Mouse (Mus musculus): ENCODE data around the gene Asb6. TPM values are rescaled to one million over a fixed set of nuclear protein-coding genes. Genes with fewer than 3 reads are reported as not detected.

Gene Asb6
- polyA plus RNA-seq (2014; fragmentation: Nextera tagmentation; extraction: Ambion mirVana): 26.6 and 30.4 TPM in 2 replicates

DNA sequence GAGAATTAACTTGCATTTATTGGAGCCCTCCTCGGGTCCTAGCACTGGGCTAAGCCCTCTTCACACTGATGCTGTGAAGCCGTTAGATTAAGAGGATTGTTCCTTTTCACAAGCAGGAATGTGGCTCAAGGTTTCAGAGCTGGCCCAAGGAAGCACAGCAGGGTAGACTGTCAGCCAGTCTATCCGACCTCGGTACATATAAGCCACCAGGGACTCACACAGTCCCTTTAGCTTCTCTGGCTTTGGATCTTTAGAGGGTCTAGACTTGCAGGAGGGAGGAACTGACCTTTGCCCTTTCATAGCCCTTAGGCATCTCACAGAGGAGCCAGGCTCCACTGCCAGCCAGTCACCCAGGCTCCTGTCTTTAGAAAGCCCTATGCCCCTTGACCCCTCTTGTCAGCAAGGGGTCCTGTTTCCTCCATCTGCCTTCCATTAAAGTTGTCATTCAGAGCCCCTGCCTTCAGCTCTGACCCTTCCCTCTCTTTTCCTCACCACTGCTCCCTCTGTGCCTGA lies at the start of gene Asb6:
TSS of gene Asb6 (minus strand) at position 51 of the 513 bp plus-strand sequence.
- Histone ChIP-seq H3K27ac (replicated peaks; ENCODE audit: low read depth, low read length) (no peak within 1 kb of the TSS), H3K36me3 (ENCODE audit: control insufficient read depth, insufficient read depth, low read length) (peaks cover 5% of the 10 kb centered on the region), H3K4me3 (ENCODE audit: low read depth, low read length) (no peak within 1 kb of the TSS), H3K4me2 (ENCODE audit: low read depth, low read length) (no peak within 1 kb of the TSS), H3K9ac (ENCODE audit: low read depth, low read length) (no peak within 1 kb of the TSS), H3K9me3 (ENCODE audit: control insufficient read depth, low read length) (no peaks in the 10 kb centered on the region), H3K4me1 (ENCODE audit: control insufficient read depth, insufficient read depth, low read length) (peaks cover 36% of the 10 kb centered on the region), H3K27me3 (replicated peaks; ENCODE audit: control insufficient read depth, insufficient read depth, low read length) (no peaks in the 10 kb centered on the region)
- 11% methylated on average over 4 of the region's 4 CpGs for WGBS
- ATAC-seq (ENCODE audit: low read depth) (no peak), DNase-seq (ENCODE audit: low spot score) (no peak)

DNA sequence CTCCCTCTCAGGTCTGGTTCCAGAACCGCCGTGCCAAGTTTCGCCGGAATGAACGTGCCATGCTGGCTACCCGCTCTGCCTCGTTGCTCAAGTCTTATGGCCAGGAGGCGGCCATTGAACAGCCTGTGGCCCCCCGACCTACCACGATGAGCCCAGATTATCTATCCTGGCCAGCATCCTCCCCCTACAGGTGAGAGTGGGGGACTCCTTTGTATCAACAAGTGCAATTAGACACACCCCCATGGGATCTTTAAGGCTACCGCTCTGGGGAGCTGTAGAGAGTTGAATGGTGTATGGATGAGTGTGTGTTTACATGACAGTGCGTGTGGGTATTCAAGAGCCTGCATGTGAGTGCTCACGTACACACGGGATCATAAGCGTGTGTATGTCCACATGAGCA lies 49.3 kb upstream of the Asb6 start:
- Histone ChIP-seq H3K36me3 (ENCODE audit: control insufficient read depth, insufficient read depth, low read length) (peaks cover 44% of the 10 kb centered on the region), H3K4me1 (ENCODE audit: control insufficient read depth, insufficient read depth, low read length) (peaks cover 21% of the 10 kb centered on the region), H3K4me3 (ENCODE audit: low read depth, low read length) (no peak overlapping the region), H3K9ac (ENCODE audit: low read depth, low read length) (no peak overlapping the region), H3K27me3 (replicated peaks; ENCODE audit: control insufficient read depth, insufficient read depth, low read length) (no peaks in the 10 kb centered on the region), H3K27ac (replicated peaks; ENCODE audit: low read depth, low read length) (no peak overlapping the region), H3K9me3 (ENCODE audit: control insufficient read depth, low read length) (no peaks in the 10 kb centered on the region), H3K4me2 (ENCODE audit: low read depth, low read length) (no peak overlapping the region)
- no peak for DNase-seq (ENCODE audit: low spot score)
- no peak for ATAC-seq (ENCODE audit: low read depth)
- 89% methylated on average over 15 of the region's 15 CpGs for WGBS

DNA sequence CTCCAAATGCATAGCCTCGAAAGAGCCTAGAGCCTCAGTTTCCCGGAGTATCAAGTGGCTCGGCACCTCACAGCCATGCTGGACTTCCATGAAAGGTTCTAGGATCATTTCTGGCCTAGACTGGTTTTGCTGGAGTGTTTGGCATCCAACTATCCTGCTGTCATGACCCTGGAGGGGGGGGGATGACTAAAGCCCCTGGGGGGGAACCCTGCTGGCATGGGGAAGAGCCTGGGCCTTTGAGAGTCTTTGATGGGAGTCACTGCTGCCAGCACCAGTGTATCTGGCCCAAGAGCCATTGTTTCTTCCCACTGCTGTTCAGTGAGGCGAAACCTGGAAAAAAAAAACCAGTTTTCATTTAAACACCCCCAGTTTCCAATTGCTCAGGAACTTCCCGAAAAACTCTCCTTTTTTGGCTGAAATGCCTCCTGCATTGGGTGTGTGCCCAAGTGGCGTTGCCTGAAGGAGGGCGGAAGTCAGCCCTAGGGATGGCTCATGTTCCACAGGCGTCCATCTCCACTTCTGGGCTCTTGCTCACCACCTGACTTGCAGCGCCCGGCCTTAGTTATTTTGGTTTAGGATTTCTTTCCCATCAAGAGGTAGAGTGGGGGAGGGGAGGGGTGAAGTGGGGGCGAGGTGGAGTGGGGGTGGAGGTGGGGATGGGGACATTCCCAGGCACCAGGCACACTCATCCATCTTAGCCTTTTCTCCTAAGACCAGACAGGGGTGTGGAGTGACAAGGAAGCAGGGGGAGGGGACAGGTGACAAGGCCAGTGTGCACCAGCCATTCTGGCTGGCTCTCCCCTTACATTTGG lies 45.7 kb upstream of the Asb6 start:
- peak; percentile 48 for ATAC-seq (ENCODE audit: low read depth)
- no peak overlapping the region for H3K4me2 ChIP-seq (ENCODE audit: low read depth, low read length)
- H3K27ac ChIP-seq (replicated peaks; ENCODE audit: low read depth, low read length): peak overlapping the region; percentile 82
- H3K9ac ChIP-seq (ENCODE audit: low read depth, low read length): 0 out of 2 replicates have a peak overlapping the region, but pooled peaks have one; percentile 1
- no peaks in the 10 kb centered on the region for H3K9me3 ChIP-seq (ENCODE audit: control insufficient read depth, low read length)
- H3K27me3 ChIP-seq (replicated peaks; ENCODE audit: control insufficient read depth, insufficient read depth, low read length): no peaks in the 10 kb centered on the region
- peaks cover 27% of the 10 kb centered on the region for H3K36me3 ChIP-seq (ENCODE audit: control insufficient read depth, insufficient read depth, low read length)
- 30% methylated on average over 10 of the region's 11 CpGs for WGBS
- H3K4me3 ChIP-seq (ENCODE audit: low read depth, low read length): no peak overlapping the region
- peaks cover 49% of the 10 kb centered on the region for H3K4me1 ChIP-seq (ENCODE audit: control insufficient read depth, insufficient read depth, low read length)
- DNase-seq (ENCODE audit: low spot score): peak; percentile 87

DNA sequence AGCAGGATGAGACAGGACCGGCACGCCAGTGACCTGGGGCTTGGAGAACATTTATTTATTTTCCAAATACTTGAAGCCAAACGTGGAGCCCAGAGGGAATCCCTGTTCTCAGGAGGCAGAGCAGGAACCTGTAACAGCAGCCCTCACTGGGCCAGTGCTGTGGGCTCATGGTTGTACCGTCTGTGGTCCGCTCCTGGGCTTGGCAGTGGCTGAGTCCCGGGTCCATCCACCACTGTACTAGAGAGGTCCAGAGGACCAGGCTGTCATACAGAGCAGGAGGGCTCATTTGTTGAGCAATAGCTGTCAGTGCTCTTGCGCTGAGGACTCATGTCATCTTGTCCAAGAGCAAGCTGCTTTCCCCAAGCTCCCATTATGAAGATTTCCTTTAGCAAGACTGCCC lies 45.0 kb upstream of the Asb6 start:
- Histone ChIP-seq H3K9ac (ENCODE audit: low read depth, low read length) (0 out of 2 replicates have a peak overlapping the region, but pooled peaks have one; percentile 1), H3K27ac (replicated peaks; ENCODE audit: low read depth, low read length) (peak overlapping the region; percentile 82), H3K4me2 (ENCODE audit: low read depth, low read length) (no peak overlapping the region), H3K27me3 (replicated peaks; ENCODE audit: control insufficient read depth, insufficient read depth, low read length) (no peaks in the 10 kb centered on the region), H3K4me1 (ENCODE audit: control insufficient read depth, insufficient read depth, low read length) (peaks cover 51% of the 10 kb centered on the region), H3K9me3 (ENCODE audit: control insufficient read depth, low read length) (no peaks in the 10 kb centered on the region), H3K36me3 (ENCODE audit: control insufficient read depth, insufficient read depth, low read length) (peaks cover 20% of the 10 kb centered on the region), H3K4me3 (ENCODE audit: low read depth, low read length) (no peak overlapping the region)
- DNase-seq (ENCODE audit: low spot score) (no peak), ATAC-seq (ENCODE audit: low read depth) (no peak)
- WGBS: 55% methylated on average over 7 of the region's 7 CpGs

DNA sequence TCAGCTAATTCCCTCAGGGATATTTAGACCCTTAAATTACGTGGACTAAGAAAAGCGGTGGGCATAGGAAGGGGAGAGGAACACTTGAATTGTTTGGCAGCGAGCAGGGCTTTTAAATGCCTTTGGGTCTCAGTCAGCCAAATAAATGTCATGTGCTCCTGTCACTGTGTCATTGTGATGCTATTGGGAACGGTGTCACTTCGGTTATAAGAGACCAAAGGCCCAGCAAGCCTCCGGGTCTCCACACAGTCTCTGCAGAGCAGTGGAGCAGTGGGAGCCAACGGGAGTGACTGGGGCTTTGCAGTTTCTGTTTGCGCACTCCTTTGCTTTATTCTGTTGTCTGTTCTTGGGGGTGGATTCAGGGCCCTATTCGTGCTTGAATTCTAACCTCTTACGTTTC lies 44.3 kb upstream of the Asb6 start:
- Histone ChIP-seq H3K4me1 (ENCODE audit: control insufficient read depth, insufficient read depth, low read length) (peaks cover 52% of the 10 kb centered on the region), H3K27ac (replicated peaks; ENCODE audit: low read depth, low read length) (peak overlapping the region; percentile 82), H3K36me3 (ENCODE audit: control insufficient read depth, insufficient read depth, low read length) (peaks cover 14% of the 10 kb centered on the region), H3K4me3 (ENCODE audit: low read depth, low read length) (no peak overlapping the region), H3K9me3 (ENCODE audit: control insufficient read depth, low read length) (no peaks in the 10 kb centered on the region), H3K27me3 (replicated peaks; ENCODE audit: control insufficient read depth, insufficient read depth, low read length) (no peaks in the 10 kb centered on the region), H3K9ac (ENCODE audit: low read depth, low read length) (peak overlapping the region; percentile 14; the same call in 1 of the 2 replicates), H3K4me2 (ENCODE audit: low read depth, low read length) (no peak overlapping the region)
- no peak for ATAC-seq (ENCODE audit: low read depth)
- DNase-seq (ENCODE audit: low spot score): no peak
- WGBS: 39% methylated on average over 10 of the region's 10 CpGs

DNA sequence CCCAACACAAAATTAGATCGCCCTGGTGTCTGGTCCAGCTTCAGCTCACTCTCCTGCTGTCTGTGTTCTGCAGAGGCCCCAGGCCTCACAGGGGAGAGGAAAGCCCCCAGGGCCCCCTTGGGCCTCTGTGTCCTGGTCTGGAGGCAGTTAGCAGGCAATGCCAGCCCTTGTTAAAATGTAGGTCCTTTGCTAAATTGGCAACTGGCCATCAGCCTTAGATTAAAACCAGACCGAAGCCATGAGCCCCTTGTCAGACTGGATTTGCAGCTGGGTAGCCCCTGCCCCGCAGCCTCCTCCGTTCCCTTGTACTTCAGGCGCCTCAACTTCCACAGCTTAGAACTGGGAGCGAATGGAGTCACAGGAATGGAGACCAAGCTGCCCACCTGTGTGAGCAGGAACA lies 42.5 kb upstream of the Asb6 start:
- H3K4me3 ChIP-seq (ENCODE audit: low read depth, low read length): no peak overlapping the region
- ATAC-seq (ENCODE audit: low read depth): peak; percentile 28; the same call in 1 of the 2 replicates
- no peaks in the 10 kb centered on the region for H3K9me3 ChIP-seq (ENCODE audit: control insufficient read depth, low read length)
- no peak overlapping the region for H3K4me2 ChIP-seq (ENCODE audit: low read depth, low read length)
- peaks cover 52% of the 10 kb centered on the region for H3K4me1 ChIP-seq (ENCODE audit: control insufficient read depth, insufficient read depth, low read length)
- H3K27ac ChIP-seq (replicated peaks; ENCODE audit: low read depth, low read length): peak overlapping the region; percentile 82
- H3K9ac ChIP-seq (ENCODE audit: low read depth, low read length): no peak overlapping the region
- DNase-seq (ENCODE audit: low spot score): peak; percentile 88
- no peaks in the 10 kb centered on the region for H3K36me3 ChIP-seq (ENCODE audit: control insufficient read depth, insufficient read depth, low read length)
- no peaks in the 10 kb centered on the region for H3K27me3 ChIP-seq (replicated peaks; ENCODE audit: control insufficient read depth, insufficient read depth, low read length)
- 22% methylated on average over 6 of the region's 6 CpGs for WGBS

DNA sequence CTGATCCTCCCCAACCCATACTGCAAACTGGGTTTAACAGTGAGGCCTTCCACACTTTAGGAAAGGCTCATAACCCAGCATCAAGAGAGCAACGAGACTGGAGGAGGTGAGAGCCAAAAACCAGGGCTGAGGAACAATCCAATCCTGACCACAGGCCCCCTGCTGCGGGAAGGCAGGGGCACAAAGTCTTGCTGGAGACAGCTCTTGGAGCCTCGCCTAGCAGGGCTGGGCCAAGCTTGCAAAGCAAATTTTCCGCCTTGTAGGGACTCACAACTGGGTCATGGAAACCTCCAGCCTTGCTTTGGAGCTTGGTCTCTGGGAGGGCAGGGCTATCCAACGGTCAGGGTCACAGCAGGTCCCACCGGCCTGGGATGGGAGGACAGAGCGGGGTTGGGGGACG lies 40.7 kb upstream of the Asb6 start:
- DNase-seq (ENCODE audit: low spot score): peak; percentile 88
- H3K4me2 ChIP-seq (ENCODE audit: low read depth, low read length): no peak overlapping the region
- H3K9ac ChIP-seq (ENCODE audit: low read depth, low read length): no peak overlapping the region
- no peaks in the 10 kb centered on the region for H3K9me3 ChIP-seq (ENCODE audit: control insufficient read depth, low read length)
- H3K36me3 ChIP-seq (ENCODE audit: control insufficient read depth, insufficient read depth, low read length): no peaks in the 10 kb centered on the region
- H3K4me1 ChIP-seq (ENCODE audit: control insufficient read depth, insufficient read depth, low read length): peaks cover 47% of the 10 kb centered on the region
- H3K27me3 ChIP-seq (replicated peaks; ENCODE audit: control insufficient read depth, insufficient read depth, low read length): no peaks in the 10 kb centered on the region
- 57% methylated on average over 7 of the region's 8 CpGs for WGBS
- H3K27ac ChIP-seq (replicated peaks; ENCODE audit: low read depth, low read length): peak overlapping the region; percentile 73
- H3K4me3 ChIP-seq (ENCODE audit: low read depth, low read length): no peak overlapping the region
- peak; percentile 42 for ATAC-seq (ENCODE audit: low read depth)

DNA sequence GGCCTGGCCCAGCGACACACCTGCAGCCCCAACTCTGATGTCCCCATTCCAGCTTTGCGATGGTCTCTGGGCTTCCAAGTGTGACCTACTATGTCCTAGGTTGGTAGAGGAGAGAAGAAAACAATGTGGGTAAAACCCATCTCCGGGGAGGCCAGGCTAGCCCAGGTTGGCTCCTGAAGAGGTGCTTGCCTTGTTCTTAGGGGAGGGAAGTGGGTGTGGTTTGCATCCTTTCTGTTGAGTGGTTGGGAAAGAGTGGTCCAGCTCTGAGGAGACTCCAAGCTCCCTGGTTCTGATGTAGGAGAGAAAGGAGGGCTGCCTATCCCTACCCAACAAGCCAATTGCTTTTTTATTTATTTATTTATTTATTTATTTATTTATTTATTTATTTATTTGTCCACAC lies 35.3 kb upstream of the Asb6 start:
- peak overlapping the region; percentile 35; the same call in 1 of the 2 replicates for H3K4me3 ChIP-seq (ENCODE audit: low read depth, low read length)
- 0 out of 2 replicates have a peak overlapping the region, but pooled peaks have one; percentile 59 for H3K9ac ChIP-seq (ENCODE audit: low read depth, low read length)
- peaks cover 28% of the 10 kb centered on the region for H3K4me1 ChIP-seq (ENCODE audit: control insufficient read depth, insufficient read depth, low read length)
- no peaks in the 10 kb centered on the region for H3K36me3 ChIP-seq (ENCODE audit: control insufficient read depth, insufficient read depth, low read length)
- DNase-seq (ENCODE audit: low spot score) (no peak), ATAC-seq (ENCODE audit: low read depth) (no peak)
- H3K27me3 ChIP-seq (replicated peaks; ENCODE audit: control insufficient read depth, insufficient read depth, low read length): no peaks in the 10 kb centered on the region
- H3K27ac ChIP-seq (replicated peaks; ENCODE audit: low read depth, low read length): peak overlapping the region; percentile 78
- 44% methylated on average over 3 of the region's 3 CpGs for WGBS
- no peaks in the 10 kb centered on the region for H3K9me3 ChIP-seq (ENCODE audit: control insufficient read depth, low read length)
- H3K4me2 ChIP-seq (ENCODE audit: low read depth, low read length): peak overlapping the region; percentile 63
